Mouse (Mus musculus) hindbrain, embryonic 15.5 days (tissue): ENCODE measurements around the gene Stam2. TPM values are rescaled to one million over a fixed set of nuclear protein-coding genes. Genes with fewer than 3 reads are reported as not detected.

ENCODE experiments used
- ATAC-seq: fragments of 200-750 bp; cut with Nextera tagmentation; 2 replicates; pipeline ENCODE4 v1.8.0; 2017; ENCODE audit warnings: low read depth, moderate number of reproducible peaks, moderate TSS enrichment; ENCODE audit not compliant: low FRiP score
- H3K27ac ChIP-seq: fragments of 300-500 bp; sonication (generic); replicated peaks from 2 replicates; pipeline ENCODE4 v1.5.1; 2015; ENCODE audit warnings: mild to moderate bottlenecking, inconsistent platforms
- H3K27me3 ChIP-seq: fragments of 300-500 bp; sonication (generic); 2 replicates; pipeline ENCODE4 v1.6.1; 2015; ENCODE audit warnings: control low read depth, inconsistent platforms
- H3K36me3 ChIP-seq: fragments of 300-500 bp; sonication (generic); 2 replicates; pipeline ENCODE4 v1.6.1; 2015; ENCODE audit warnings: control low read depth, inconsistent platforms
- H3K4me1 ChIP-seq: fragments of 300-500 bp; sonication (generic); replicated peaks from 2 replicates; pipeline ENCODE4 v1.6.1; 2015; ENCODE audit warnings: control low read depth, inconsistent platforms
- H3K4me2 ChIP-seq: fragments of 300-500 bp; sonication (generic); 2 replicates; pipeline ENCODE4 v1.6.1; 2015; ENCODE audit warnings: moderate library complexity, mild to moderate bottlenecking, inconsistent platforms
- H3K4me3 ChIP-seq: fragments of 300-500 bp; sonication (generic); 2 replicates; pipeline ENCODE4 v1.5.1; 2015; ENCODE audit warnings: mild to moderate bottlenecking, inconsistent platforms
- H3K9ac ChIP-seq: fragments of 300-500 bp; sonication (generic); 2 replicates; pipeline ENCODE4 v1.6.1; 2015; ENCODE audit warnings: inconsistent platforms
- H3K9me3 ChIP-seq: fragments of 300-500 bp; sonication (generic); 2 replicates; pipeline ENCODE4 v1.6.1; 2016; ENCODE audit warnings: control low read depth, inconsistent platforms
- WGBS: fragments of 180-500 bp; shearing (Covaris S2); methylation state at CpG from one replicate; pipeline ENCODE4 v1.1.7; 2015; 5-methylcytosine and 5-hydroxymethylcytosine counted together
- polyA plus RNA-seq: library from polyadenylated mRNA; unstranded; fragments of >200 nt; fragmentation: Nextera tagmentation; extraction: Ambion mirVana; gene quantifications from 2 replicates; pipeline ENCODE4 v1.2.1, GENCODE M21; 2015

The Stam2 gene
- polyA plus RNA-seq, 1 experiment from 2014 or later = 35.9 TPM

DNA sequence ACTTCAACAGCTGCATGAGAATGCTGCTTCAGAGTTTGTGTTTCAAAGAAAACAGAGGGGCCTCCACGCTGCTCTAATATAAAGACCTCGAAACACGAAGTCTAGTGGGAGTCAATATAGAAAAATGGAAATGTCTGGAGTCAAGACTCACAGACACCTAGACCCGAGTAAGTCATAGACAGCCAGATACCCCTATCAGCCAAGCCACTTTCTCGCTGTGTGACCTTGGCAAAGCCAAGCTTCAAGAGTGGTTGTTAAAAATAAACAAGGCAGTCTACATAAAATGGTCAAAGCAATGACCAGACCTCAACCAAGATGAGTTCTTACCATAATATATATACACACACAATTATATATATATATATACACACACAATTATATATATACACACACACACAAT is 25.0 kb downstream of the Stam2 start:
- no peak for ATAC-seq
- Histone ChIP-seq H3K4me3 (no peak overlapping the region), H3K27me3 (no peaks in the 10 kb centered on the region), H3K4me1 (no peaks in the 10 kb centered on the region; the same call in 1 of the 2 replicates), H3K36me3 (peaks cover 13% of the 10 kb centered on the region), H3K9ac (no peak overlapping the region), H3K9me3 (no peaks in the 10 kb centered on the region), H3K4me2 (no peak overlapping the region), H3K27ac (no peak overlapping the region)
- 94% methylated on average over 5 of the region's 5 CpGs for WGBS

DNA sequence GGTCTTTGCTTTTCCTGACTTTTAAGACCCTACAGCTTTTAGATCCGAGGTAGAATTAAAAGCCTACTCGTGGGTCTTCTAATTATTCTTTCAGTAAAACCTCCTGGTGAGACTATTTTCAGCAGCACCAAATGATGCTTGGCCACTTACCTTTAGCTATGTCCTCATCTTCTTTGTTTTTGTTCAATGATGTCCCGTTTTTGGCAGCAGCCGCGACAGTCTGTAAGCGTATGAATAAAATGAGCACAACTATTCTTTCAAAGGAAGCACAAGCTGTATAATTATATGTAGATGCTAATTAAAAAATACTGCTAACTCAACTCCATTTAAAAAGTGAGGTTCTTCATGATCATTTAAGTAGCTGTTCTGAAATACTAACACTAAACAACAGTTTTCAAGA is 26.5 kb downstream of the Stam2 start:
- Histone ChIP-seq H3K36me3 (peaks cover 13% of the 10 kb centered on the region), H3K4me1 (no peaks in the 10 kb centered on the region; the same call in 1 of the 2 replicates)
- no peak for ATAC-seq

GRCm38 (mm10) chr2:52714111-52714510 is 28.0 kb downstream of the Stam2 start:
- H3K4me3 ChIP-seq = no peak overlapping the region
- WGBS = 95% methylated on average over 4 of the region's 4 CpGs
- peaks cover 17% of the 10 kb centered on the region for H3K36me3 ChIP-seq
- H3K4me1 ChIP-seq = no peaks in the 10 kb centered on the region
- H3K27me3 ChIP-seq = no peaks in the 10 kb centered on the region
- no peak overlapping the region for H3K27ac ChIP-seq
- H3K9ac ChIP-seq = no peak overlapping the region
- no peaks in the 10 kb centered on the region for H3K9me3 ChIP-seq
- no peak overlapping the region for H3K4me2 ChIP-seq
- ATAC-seq = no peak

More for the DNA sequence above, 26.5 kb downstream of the Stam2 start:
- no peak overlapping the region for H3K4me2 ChIP-seq
- no peak overlapping the region for H3K9ac ChIP-seq
- no peaks in the 10 kb centered on the region for H3K27me3 ChIP-seq
- H3K27ac ChIP-seq = no peak overlapping the region
- WGBS = 79% methylated on average over 6 of the region's 6 CpGs
- no peaks in the 10 kb centered on the region for H3K9me3 ChIP-seq
- no peak overlapping the region for H3K4me3 ChIP-seq

GRCm38 (mm10) chr2:52710804-52711203 is 31.3 kb downstream of the Stam2 start:
- Histone ChIP-seq H3K9me3 (no peaks in the 10 kb centered on the region), H3K27ac (no peak overlapping the region), H3K4me3 (no peak overlapping the region), H3K4me1 (no peaks in the 10 kb centered on the region), H3K36me3 (peaks cover 32% of the 10 kb centered on the region), H3K27me3 (no peaks in the 10 kb centered on the region), H3K9ac (no peak overlapping the region), H3K4me2 (no peak overlapping the region)
- 79% methylated on average over 2 of the region's 2 CpGs for WGBS
- ATAC-seq = no peak

GRCm38 (mm10) chr2:52709417-52709816 is 32.7 kb downstream of the Stam2 start:
- Histone ChIP-seq H3K9me3 (no peaks in the 10 kb centered on the region), H3K4me3 (no peak overlapping the region), H3K4me2 (no peak overlapping the region), H3K27ac (no peak overlapping the region), H3K4me1 (no peaks in the 10 kb centered on the region), H3K36me3 (peaks cover 32% of the 10 kb centered on the region), H3K27me3 (no peaks in the 10 kb centered on the region), H3K9ac (no peak overlapping the region)
- ATAC-seq = no peak
- 93% methylated on average over 5 of the region's 5 CpGs for WGBS

DNA sequence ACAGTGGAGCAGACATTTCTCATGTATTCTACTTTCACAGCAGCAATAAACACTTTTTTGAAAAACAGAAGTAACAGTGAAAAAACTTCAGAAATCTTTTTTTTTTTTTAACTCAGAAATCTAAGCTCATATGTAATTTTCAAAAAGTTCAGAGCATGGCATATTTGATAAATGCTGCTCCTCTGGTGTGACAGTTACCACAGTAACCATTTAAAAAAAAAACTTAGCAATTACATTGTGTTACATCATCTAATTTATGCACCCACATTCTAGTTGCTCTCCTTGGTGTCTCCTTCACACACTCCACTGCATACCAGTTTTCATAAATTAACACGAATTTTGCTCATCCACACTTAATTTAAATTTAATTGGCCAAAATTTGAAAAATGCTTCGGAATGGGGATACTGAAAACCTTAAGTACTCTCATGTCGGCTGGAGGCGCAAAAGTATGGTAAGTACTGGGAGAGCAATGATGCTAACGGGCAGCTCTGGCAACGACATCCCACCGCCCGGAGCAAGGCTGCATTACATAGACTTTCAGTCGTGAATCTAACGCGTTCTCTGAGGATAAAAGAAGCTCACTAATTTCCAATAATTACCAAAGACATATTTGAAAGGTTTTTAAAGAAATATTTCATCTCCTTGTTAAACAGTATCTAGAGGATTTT is 40.6 kb downstream of the Stam2 start:
- Histone ChIP-seq H3K27ac (no peak overlapping the region), H3K4me2 (no peak overlapping the region), H3K36me3 (peaks cover 19% of the 10 kb centered on the region; the same call in 1 of the 2 replicates), H3K27me3 (no peaks in the 10 kb centered on the region), H3K4me1 (no peaks in the 10 kb centered on the region), H3K4me3 (no peak overlapping the region), H3K9me3 (no peaks in the 10 kb centered on the region), H3K9ac (no peak overlapping the region)
- no peak for ATAC-seq
- 80% methylated on average over 11 of the region's 11 CpGs for WGBS

GRCm38 (mm10) chr2:52700352-52700751 is 41.7 kb downstream of the Stam2 start:
- Histone ChIP-seq H3K4me1 (no peaks in the 10 kb centered on the region), H3K9ac (no peak overlapping the region), H3K27me3 (no peaks in the 10 kb centered on the region), H3K9me3 (no peaks in the 10 kb centered on the region), H3K27ac (no peak overlapping the region), H3K36me3 (peaks cover 11% of the 10 kb centered on the region; the same call in 1 of the 2 replicates), H3K4me2 (no peak overlapping the region), H3K4me3 (no peak overlapping the region)
- ATAC-seq = no peak
- 58% methylated on average over 5 of the region's 5 CpGs for WGBS

DNA sequence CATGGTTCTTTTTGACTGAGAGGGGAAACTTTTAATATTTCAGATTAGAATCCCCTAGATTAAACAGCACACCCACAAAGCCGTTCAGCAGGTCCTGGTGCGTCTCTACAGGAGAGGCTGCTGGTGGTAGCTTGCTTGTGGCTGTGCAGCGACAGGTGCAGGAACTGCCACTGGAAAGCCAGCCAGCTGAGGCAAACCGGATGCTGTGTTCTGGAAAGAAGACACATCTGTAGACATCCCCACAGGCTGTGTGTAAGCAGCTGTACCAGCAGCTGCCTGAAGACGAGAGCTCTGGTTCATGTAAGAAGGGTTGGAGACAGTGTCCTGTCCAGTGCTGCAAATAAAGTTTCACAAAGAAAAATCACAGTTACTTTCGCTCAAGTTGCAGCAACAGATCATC is 47.5 kb downstream of the Stam2 start:
- ATAC-seq = no peak

DNA sequence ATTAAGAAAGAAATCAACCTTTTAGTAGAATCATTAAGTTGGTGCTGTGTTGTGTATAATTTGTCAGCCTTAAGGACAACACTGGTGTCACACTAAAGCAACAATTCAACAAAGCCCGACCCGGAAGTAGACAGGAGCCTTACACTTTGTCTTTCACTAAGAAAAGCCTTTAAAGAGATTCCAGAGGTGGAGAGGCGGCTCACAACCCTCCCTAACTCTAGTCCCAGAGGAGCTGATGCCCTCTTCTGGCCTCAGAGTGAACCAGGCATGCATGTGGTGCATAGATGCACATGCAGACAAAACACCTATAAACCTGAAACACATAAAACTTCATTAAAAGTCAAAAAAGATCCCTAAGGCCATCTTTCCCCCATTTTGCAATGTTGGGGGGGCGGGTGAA is 50.3 kb downstream of the Stam2 start:
- no peak overlapping the region for H3K4me3 ChIP-seq
- H3K27me3 ChIP-seq = no peaks in the 10 kb centered on the region
- H3K36me3 ChIP-seq = peaks cover 7% of the 10 kb centered on the region; the same call in 1 of the 2 replicates
- no peak overlapping the region for H3K9ac ChIP-seq
- no peak overlapping the region for H3K27ac ChIP-seq
- H3K9me3 ChIP-seq = no peaks in the 10 kb centered on the region
- 71% methylated on average over 4 of the region's 4 CpGs for WGBS
- no peak overlapping the region for H3K4me2 ChIP-seq
- ATAC-seq = no peak
- no peaks in the 10 kb centered on the region for H3K4me1 ChIP-seq

More for the DNA sequence above, 47.5 kb downstream of the Stam2 start:
- Histone ChIP-seq H3K27ac (no peak overlapping the region), H3K4me2 (no peak overlapping the region), H3K4me1 (no peaks in the 10 kb centered on the region), H3K36me3 (peaks cover 7% of the 10 kb centered on the region; the same call in 1 of the 2 replicates), H3K27me3 (no peaks in the 10 kb centered on the region), H3K9ac (no peak overlapping the region), H3K4me3 (no peak overlapping the region), H3K9me3 (no peaks in the 10 kb centered on the region)
- 87% methylated on average over 6 of the region's 6 CpGs for WGBS

DNA sequence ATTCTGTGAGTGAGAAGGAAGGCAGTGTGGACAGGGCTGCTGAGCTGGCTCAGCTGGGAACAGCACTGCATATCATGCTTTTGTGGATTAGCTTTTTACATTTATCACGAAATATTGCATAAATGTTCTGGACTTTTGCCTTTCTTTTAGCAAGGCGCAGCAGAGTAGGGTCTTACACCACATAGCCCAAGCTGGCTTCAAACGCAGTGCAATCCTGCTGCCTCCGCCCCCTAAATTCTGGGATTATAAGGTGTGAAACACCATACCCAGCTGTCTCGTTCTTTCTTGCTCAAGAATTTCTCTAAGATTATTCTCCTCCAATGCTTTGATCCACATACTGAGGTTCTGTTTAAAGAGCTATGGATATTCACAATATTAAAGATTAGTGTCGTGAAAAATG is 55.5 kb downstream of the Stam2 start:
- no peak overlapping the region for H3K9ac ChIP-seq
- no peaks in the 10 kb centered on the region for H3K4me1 ChIP-seq
- no peaks in the 10 kb centered on the region for H3K27me3 ChIP-seq
- ATAC-seq = no peak
- WGBS = 85% methylated on average over 6 of the region's 6 CpGs
- no peak overlapping the region for H3K4me3 ChIP-seq
- H3K4me2 ChIP-seq = no peak overlapping the region
- H3K27ac ChIP-seq = no peak overlapping the region
- H3K36me3 ChIP-seq = no peaks in the 10 kb centered on the region
- H3K9me3 ChIP-seq = no peaks in the 10 kb centered on the region

- 73% methylated on average over 4 of the region's 4 CpGs for WGBS
- H3K4me2 ChIP-seq = no peak overlapping the region
- H3K4me1 ChIP-seq = peaks cover 16% of the 10 kb centered on the region
- H3K9me3 ChIP-seq = no peaks in the 10 kb centered on the region
- 0 out of 2 replicates have a peak, but pooled peaks cover 7% of the 10 kb centered on the region for H3K27me3 ChIP-seq
- no peaks in the 10 kb centered on the region for H3K36me3 ChIP-seq
- no peak overlapping the region for H3K9ac ChIP-seq
- H3K27ac ChIP-seq = no peak overlapping the region
- H3K4me3 ChIP-seq = no peak overlapping the region
- no peak for ATAC-seq
Observed at GRCm38 (mm10) chr2:52677589-52677988, 64.5 kb downstream of the Stam2 start.

- Histone ChIP-seq H3K4me2 (peak overlapping the region; percentile 94), H3K4me1 (peaks cover 16% of the 10 kb centered on the region), H3K27me3 (0 out of 2 replicates have a peak, but pooled peaks cover 7% of the 10 kb centered on the region), H3K9me3 (no peaks in the 10 kb centered on the region), H3K4me3 (peak overlapping the region; percentile 83), H3K27ac (no peak overlapping the region), H3K9ac (peak overlapping the region; percentile 68; the same call in 1 of the 2 replicates), H3K36me3 (no peaks in the 10 kb centered on the region)
- no peak for ATAC-seq
- 11% methylated on average over 6 of the region's 6 CpGs for WGBS
Observed at GRCm38 (mm10) chr2:52676913-52677303, 65.2 kb downstream of the Stam2 start.
